Mouse (Mus musculus) forebrain, embryonic 12.5 days (tissue): Measurements from ENCODE around the gene Insyn1. TPM values are rescaled to one million over a fixed set of nuclear protein-coding genes. Genes with fewer than 3 reads are reported as not detected.

Source experiments
- ATAC-seq: fragments of 200-750 bp; cut with Nextera tagmentation; 2 replicates; pipeline ENCODE4 v1.8.0; 2017; ENCODE audit warnings: moderate TSS enrichment; ENCODE audit not compliant: low FRiP score
- H3K27ac ChIP-seq: fragments of 300-500 bp; sonication (generic); 2 replicates; pipeline ENCODE4 v1.5.1; 2016; ENCODE audit warnings: mild to moderate bottlenecking
- H3K27me3 ChIP-seq: fragments of 300-500 bp; sonication (generic); 2 replicates; pipeline ENCODE4 v1.6.1; 2016; ENCODE audit warnings: mild to moderate bottlenecking
- H3K36me3 ChIP-seq: fragments of 300-500 bp; sonication (generic); replicated peaks from 2 replicates; pipeline ENCODE4 v1.6.1; 2016; ENCODE audit warnings: mild to moderate bottlenecking
- H3K4me1 ChIP-seq: fragments of 300-500 bp; sonication (generic); 2 replicates; pipeline ENCODE4 v1.6.1; 2016
- H3K4me2 ChIP-seq: fragments of 300-500 bp; sonication (generic); 2 replicates; pipeline ENCODE4 v1.6.1; 2016; ENCODE audit warnings: mild to moderate bottlenecking, moderate library complexity
- H3K4me3 ChIP-seq: fragments of 300-500 bp; sonication (generic); replicated peaks from 2 replicates; pipeline ENCODE4 v1.5.1; 2016; ENCODE audit warnings: mild to moderate bottlenecking
- H3K9ac ChIP-seq: fragments of 300-500 bp; sonication (generic); 2 replicates; pipeline ENCODE4 v1.6.1; 2016; ENCODE audit warnings: mild to moderate bottlenecking
- H3K9me3 ChIP-seq: fragments of 300-500 bp; sonication (generic); 2 replicates; pipeline ENCODE4 v1.6.1; 2016
- WGBS: fragments of 180-500 bp; shearing (Covaris S2); methylation state at CpG from one replicate; pipeline ENCODE4 v1.1.7; 2016; 5-methylcytosine and 5-hydroxymethylcytosine counted together
- polyA plus RNA-seq: library from polyadenylated mRNA; unstranded; fragments of >200 nt; fragmentation: Nextera tagmentation; extraction: Ambion mirVana; gene quantifications from 2 replicates; pipeline ENCODE4 v1.2.1, GENCODE M21; 2016

Insyn1 gene
- polyA plus RNA-seq, 1 experiment from 2014 or later = 4.7 TPM

GRCm38 (mm10) chr9:58545428-58545827 lies 57.0 kb downstream of the Insyn1 start:
- H3K4me1 ChIP-seq = peaks cover 13% of the 10 kb centered on the region
- 0 out of 2 replicates have a peak overlapping the region, but pooled peaks have one; percentile 0 for H3K27ac ChIP-seq
- H3K36me3 ChIP-seq = no peaks in the 10 kb centered on the region
- 76% methylated on average over 6 of the region's 6 CpGs for WGBS
- no peaks in the 10 kb centered on the region for H3K27me3 ChIP-seq
- H3K9ac ChIP-seq = no peak overlapping the region
- no peaks in the 10 kb centered on the region for H3K9me3 ChIP-seq
- ATAC-seq = no peak
- H3K4me2 ChIP-seq = no peak overlapping the region
- H3K4me3 ChIP-seq = no peak overlapping the region

DNA sequence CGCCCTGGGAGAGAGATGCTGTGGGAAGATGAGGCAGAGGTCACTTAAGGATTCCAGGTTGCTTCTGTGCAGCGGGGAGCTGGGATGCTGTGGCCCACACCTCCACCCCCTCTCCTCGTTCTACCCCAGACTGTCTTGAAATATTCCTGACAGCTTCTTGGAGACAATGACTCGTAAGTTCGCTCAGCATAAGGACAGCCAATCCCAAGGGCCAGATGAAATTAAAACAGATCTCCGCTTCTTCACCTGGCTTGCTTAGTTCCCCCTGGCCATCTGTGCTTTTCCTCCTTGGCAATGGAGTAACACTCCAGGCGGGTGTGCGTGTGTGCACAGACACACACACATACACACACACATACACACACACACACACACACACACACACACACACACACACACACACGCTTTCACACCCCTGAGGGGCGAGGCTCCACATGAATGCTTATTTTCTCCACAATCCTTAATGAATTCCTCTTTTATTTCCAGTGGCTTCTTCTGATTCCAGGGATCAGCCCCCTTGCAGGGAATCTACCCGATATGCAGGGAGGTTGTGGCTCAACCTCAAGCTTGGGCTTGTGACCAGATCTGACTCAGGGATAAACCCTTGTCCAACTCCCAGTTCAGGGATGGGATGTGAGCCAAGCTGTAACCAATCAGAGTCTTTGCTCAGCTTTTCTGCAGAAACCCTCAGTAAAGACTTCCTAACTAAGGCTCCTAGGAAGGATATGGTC lies 58.4 kb downstream of the Insyn1 start:
- WGBS = 75% methylated on average over 11 of the region's 11 CpGs
- H3K4me1 ChIP-seq = peaks cover 12% of the 10 kb centered on the region
- no peak overlapping the region for H3K4me3 ChIP-seq
- H3K9ac ChIP-seq = no peak overlapping the region
- H3K9me3 ChIP-seq = no peaks in the 10 kb centered on the region
- H3K27ac ChIP-seq = peak overlapping the region; percentile 1; the same call in 1 of the 2 replicates
- H3K4me2 ChIP-seq = no peak overlapping the region
- no peak for ATAC-seq
- H3K36me3 ChIP-seq = no peaks in the 10 kb centered on the region
- no peaks in the 10 kb centered on the region for H3K27me3 ChIP-seq

GRCm38 (mm10) chr9:58548897-58549296 lies 60.5 kb downstream of the Insyn1 start:
- 58% methylated on average over 4 of the region's 4 CpGs for WGBS

More at GRCm38 (mm10) chr9:58548897-58549296, 60.5 kb downstream of the Insyn1 start:
- no peak for ATAC-seq
- no peak overlapping the region for H3K27ac ChIP-seq
- H3K27me3 ChIP-seq = no peaks in the 10 kb centered on the region
- H3K4me3 ChIP-seq = no peak overlapping the region
- peaks cover 15% of the 10 kb centered on the region for H3K4me1 ChIP-seq
- H3K4me2 ChIP-seq = no peak overlapping the region
- H3K9ac ChIP-seq = no peak overlapping the region
- no peaks in the 10 kb centered on the region for H3K9me3 ChIP-seq
- no peaks in the 10 kb centered on the region for H3K36me3 ChIP-seq

Other genes with a start within 250 kb of the Insyn1 start
- 11.1 TPM in 2 replicates for gene Pml, start 238.8 kb upstream of the Insyn1 start, polyA plus RNA-seq
- 52.2 and 53.3 TPM in 2 replicates for gene Stoml1, start 235.4 kb upstream of the Insyn1 start, polyA plus RNA-seq
- 9.1 and 10.9 TPM in 2 replicates for gene Loxl1, start 175.4 kb upstream of the Insyn1 start, polyA plus RNA-seq
- not detected in 2 replicates for gene Tbc1d21, start 118.1 kb upstream of the Insyn1 start, polyA plus RNA-seq
- 32.2 and 35.9 TPM in 2 replicates for gene Cd276, start 66.8 kb downstream of the Insyn1 start, polyA plus RNA-seq
- gene Nptn, start 93.6 kb downstream of the Insyn1 start, polyA plus RNA-seq = 69.6 and 71.6 TPM in 2 replicates